Mouse (Mus musculus) stomach, embryonic 15.5 days (tissue): ENCODE measurements around the gene Muc4. TPM values are rescaled to one million over a fixed set of nuclear protein-coding genes. Genes with fewer than 3 reads are reported as not detected.

Experiments used
- ATAC-seq: fragments of 200-750 bp; cut with Nextera tagmentation; 2 replicates; pipeline ENCODE4 v1.8.0; 2017; ENCODE audit warnings: low read depth, moderate number of reproducible peaks, moderate TSS enrichment; ENCODE audit not compliant: insufficient read depth, low FRiP score
- H3K27ac ChIP-seq: fragments of 300-500 bp; sonication (generic); 2 replicates; pipeline ENCODE4 v1.5.1; 2015; ENCODE audit warnings: mild to moderate bottlenecking, inconsistent platforms
- H3K27me3 ChIP-seq: fragments of 300-500 bp; sonication (generic); replicated peaks from 2 replicates; pipeline ENCODE4 v1.6.1; 2015; ENCODE audit warnings: inconsistent platforms
- H3K36me3 ChIP-seq: fragments of 300-500 bp; sonication (generic); 2 replicates; pipeline ENCODE4 v1.6.1; 2015; ENCODE audit warnings: inconsistent platforms
- H3K4me1 ChIP-seq: fragments of 300-500 bp; sonication (generic); 2 replicates; pipeline ENCODE4 v1.6.1; 2015; ENCODE audit warnings: inconsistent platforms
- H3K4me2 ChIP-seq: fragments of 300-500 bp; sonication (generic); 2 replicates; pipeline ENCODE4 v1.6.1; 2015; ENCODE audit warnings: mild to moderate bottlenecking, inconsistent platforms
- H3K4me3 ChIP-seq: fragments of 300-500 bp; sonication (generic); replicated peaks from 2 replicates; pipeline ENCODE4 v1.5.1; 2015; ENCODE audit warnings: inconsistent platforms
- H3K9ac ChIP-seq: fragments of 300-500 bp; sonication (generic); 2 replicates; pipeline ENCODE4 v1.6.1; 2015; ENCODE audit warnings: inconsistent platforms
- H3K9me3 ChIP-seq: fragments of 300-500 bp; sonication (generic); 2 replicates; pipeline ENCODE4 v1.6.1; 2016; ENCODE audit warnings: inconsistent platforms
- WGBS: fragments of 180-500 bp; shearing (Covaris S2); methylation state at CpG from one replicate; pipeline ENCODE4 v1.1.7; 2015; 5-methylcytosine and 5-hydroxymethylcytosine counted together
- polyA plus RNA-seq: library from polyadenylated mRNA; unstranded; fragments of >200 nt; fragmentation: Nextera tagmentation; extraction: Ambion mirVana; gene quantifications from 2 replicates; pipeline ENCODE4 v1.2.1, GENCODE M21; 2015

Muc4 gene
- polyA plus RNA-seq, 1 experiment from 2014 or later: 7.3 TPM

DNA sequence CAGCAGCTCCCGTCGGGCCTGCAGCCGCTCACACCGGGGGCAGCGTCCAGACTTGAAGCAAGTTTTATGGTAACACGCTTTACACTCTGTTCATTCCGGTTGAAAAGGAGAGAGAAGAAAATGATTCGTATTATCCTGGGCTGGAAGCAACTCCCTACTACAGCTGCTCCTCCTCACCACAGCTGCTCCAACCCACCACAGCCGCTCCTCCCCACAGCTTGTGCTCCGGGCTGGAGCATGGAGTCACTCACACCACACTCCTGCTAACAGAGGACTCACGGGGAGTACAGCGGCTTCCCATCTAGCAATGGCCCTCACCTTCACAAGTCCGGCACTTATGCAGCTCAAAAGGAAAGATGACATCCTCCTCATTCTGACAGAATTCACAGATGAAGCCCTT lies 88.4 kb downstream of the Muc4 start:
- no peak overlapping the region for H3K4me2 ChIP-seq
- 92% methylated on average over 13 of the region's 13 CpGs for WGBS
- H3K9me3 ChIP-seq: no peaks in the 10 kb centered on the region
- 0 out of 2 replicates have a peak, but pooled peaks cover 10% of the 10 kb centered on the region for H3K4me1 ChIP-seq
- peaks cover 8% of the 10 kb centered on the region for H3K36me3 ChIP-seq
- no peak overlapping the region for H3K9ac ChIP-seq
- H3K27me3 ChIP-seq: no peaks in the 10 kb centered on the region
- no peak for ATAC-seq
- H3K4me3 ChIP-seq: no peak overlapping the region
- no peak overlapping the region for H3K27ac ChIP-seq

- Histone ChIP-seq H3K27me3 (no peaks in the 10 kb centered on the region), H3K9me3 (no peaks in the 10 kb centered on the region)
- 53% methylated on average over 12 of the region's 12 CpGs for WGBS
Measured at GRCm38 (mm10) chr16:32825380-32825779, 89.7 kb downstream of the Muc4 start.

DNA sequence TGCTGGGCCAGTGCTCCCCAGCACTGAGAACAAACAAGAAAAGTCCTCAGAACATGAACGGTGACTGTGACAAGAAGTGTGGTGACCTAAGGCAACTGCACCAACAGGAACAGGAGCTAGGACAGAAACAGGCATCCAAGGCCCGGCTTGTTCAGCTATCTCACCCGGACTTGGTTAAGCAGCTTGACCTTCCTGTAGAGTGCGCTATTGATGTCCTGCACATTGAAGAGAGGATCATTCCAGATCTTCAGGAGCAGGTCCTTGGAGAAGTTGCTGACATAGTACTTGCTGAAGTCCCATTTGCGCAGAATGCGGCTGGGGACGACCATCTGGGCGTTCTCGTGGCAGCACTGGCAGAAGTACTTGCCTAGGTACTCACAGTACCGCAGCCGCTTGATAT lies 90.8 kb downstream of the Muc4 start:
- no peak overlapping the region for H3K4me2 ChIP-seq
- WGBS: 93% methylated on average over 11 of the region's 11 CpGs
- H3K27me3 ChIP-seq: no peaks in the 10 kb centered on the region
- no peak overlapping the region for H3K4me3 ChIP-seq
- no peaks in the 10 kb centered on the region for H3K9me3 ChIP-seq
- 0 out of 2 replicates have a peak, but pooled peaks cover 10% of the 10 kb centered on the region for H3K4me1 ChIP-seq
- peaks cover 14% of the 10 kb centered on the region for H3K36me3 ChIP-seq
- no peak for ATAC-seq
- H3K9ac ChIP-seq: no peak overlapping the region
- no peak overlapping the region for H3K27ac ChIP-seq

More at GRCm38 (mm10) chr16:32825380-32825779, 89.7 kb downstream of the Muc4 start:
- Histone ChIP-seq H3K36me3 (peaks cover 14% of the 10 kb centered on the region), H3K4me3 (no peak overlapping the region), H3K9ac (no peak overlapping the region), H3K4me1 (0 out of 2 replicates have a peak, but pooled peaks cover 10% of the 10 kb centered on the region), H3K27ac (no peak overlapping the region), H3K4me2 (no peak overlapping the region)
- no peak for ATAC-seq

- no peak for ATAC-seq
- Histone ChIP-seq H3K36me3 (peaks cover 14% of the 10 kb centered on the region), H3K4me2 (no peak overlapping the region), H3K9me3 (no peaks in the 10 kb centered on the region), H3K4me3 (no peak overlapping the region), H3K9ac (no peak overlapping the region), H3K27ac (no peak overlapping the region), H3K4me1 (no peaks in the 10 kb centered on the region), H3K27me3 (no peaks in the 10 kb centered on the region)
- WGBS: 85% methylated on average over 11 of the region's 11 CpGs
Measured at GRCm38 (mm10) chr16:32829104-32829503, 93.4 kb downstream of the Muc4 start.

DNA sequence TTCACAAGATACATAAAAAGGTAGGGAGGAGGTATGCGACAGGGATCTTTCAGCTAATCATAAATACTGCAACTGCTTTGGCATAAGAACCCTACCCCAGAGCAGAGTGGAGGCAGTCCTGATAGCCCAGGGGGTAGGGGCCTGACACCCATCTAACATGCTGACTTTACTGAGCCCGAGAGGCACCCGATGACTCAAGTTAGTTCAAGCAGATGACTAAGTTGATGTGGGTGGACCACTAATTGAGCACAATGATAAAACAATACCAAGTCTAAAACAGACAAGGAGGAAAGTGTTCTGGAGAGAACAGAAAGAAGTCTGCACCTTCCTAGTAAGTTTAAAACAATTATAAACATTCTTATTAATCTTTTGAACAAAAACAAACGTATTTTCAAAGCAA lies 95.8 kb downstream of the Muc4 start:
- no peak overlapping the region for H3K4me2 ChIP-seq
- 82% methylated on average over 4 of the region's 4 CpGs for WGBS
- H3K9me3 ChIP-seq: no peaks in the 10 kb centered on the region
- no peak overlapping the region for H3K27ac ChIP-seq
- ATAC-seq: no peak
- no peaks in the 10 kb centered on the region for H3K4me1 ChIP-seq
- no peak overlapping the region for H3K4me3 ChIP-seq
- H3K9ac ChIP-seq: no peak overlapping the region
- no peaks in the 10 kb centered on the region for H3K27me3 ChIP-seq
- peaks cover 13% of the 10 kb centered on the region for H3K36me3 ChIP-seq

Other genes starting within 250 kb of the Muc4 start
- gene Slc51a, start 248.0 kb upstream of the Muc4 start, polyA plus RNA-seq: 17.7 and 25.2 TPM in 2 replicates
- 0.21 and 0.22 TPM in 2 replicates for gene Zdhhc19, start 239.6 kb upstream of the Muc4 start, polyA plus RNA-seq
- gene Tfrc, start 127.0 kb upstream of the Muc4 start, polyA plus RNA-seq: 68.8 and 74.5 TPM in 2 replicates
- gene Tnk2, start 92.0 kb upstream of the Muc4 start, polyA plus RNA-seq: 12.0 and 14.9 TPM in 2 replicates
- 0.06 and 0.08 TPM in 2 replicates for gene Muc20, start 61.5 kb downstream of the Muc4 start, polyA plus RNA-seq
- gene Smbd1, start 74.6 kb downstream of the Muc4 start, polyA plus RNA-seq: 0.27 TPM in 1 of 2 replicates, not detected in the other
- 77.5 and 85.7 TPM in 2 replicates for gene Fyttd1, start 141.6 kb downstream of the Muc4 start, polyA plus RNA-seq
- gene Rubcn, start 141.9 kb downstream of the Muc4 start, polyA plus RNA-seq: 16.5 and 17.1 TPM in 2 replicates
- gene Lrch3, start 178.2 kb downstream of the Muc4 start, polyA plus RNA-seq: 16.9 TPM in 2 replicates